Mouse (Mus musculus): Measurements from ENCODE around the gene Eya4.

DNA sequence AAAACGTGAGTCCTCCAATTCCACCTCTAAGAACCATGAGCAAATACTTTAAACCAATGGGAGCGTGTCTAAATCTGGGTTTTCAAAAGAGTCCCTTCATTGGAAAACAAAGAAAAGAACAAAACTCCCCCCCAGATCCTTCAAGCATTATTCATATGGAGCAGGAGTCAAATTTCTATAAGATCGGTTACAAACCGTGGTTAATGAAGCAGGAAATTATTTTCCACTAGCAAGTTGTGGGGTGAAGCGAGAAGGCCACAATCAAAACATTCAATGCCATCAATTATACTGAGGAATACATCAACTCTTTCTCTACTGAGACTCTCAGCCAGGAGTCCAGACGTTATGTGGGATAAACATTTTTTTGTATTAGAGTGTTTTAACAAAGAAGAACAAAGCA lies 171.3 kb downstream of the Eya4 start:
- TF ChIP-seq GATA1 (IDR thresholded peaks at IDR 0.05; ENCODE audit: low read length), result no peak
- TF ChIP-seq TAL1 (IDR thresholded peaks at IDR 0.05; ENCODE audit: low read length), result no peak

Data from erythroblast, embryonic 14.5 days (primary cell).